Comparison of ENCODE assay signal across 9 mouse cellular contexts in the genomic region with DNA sequence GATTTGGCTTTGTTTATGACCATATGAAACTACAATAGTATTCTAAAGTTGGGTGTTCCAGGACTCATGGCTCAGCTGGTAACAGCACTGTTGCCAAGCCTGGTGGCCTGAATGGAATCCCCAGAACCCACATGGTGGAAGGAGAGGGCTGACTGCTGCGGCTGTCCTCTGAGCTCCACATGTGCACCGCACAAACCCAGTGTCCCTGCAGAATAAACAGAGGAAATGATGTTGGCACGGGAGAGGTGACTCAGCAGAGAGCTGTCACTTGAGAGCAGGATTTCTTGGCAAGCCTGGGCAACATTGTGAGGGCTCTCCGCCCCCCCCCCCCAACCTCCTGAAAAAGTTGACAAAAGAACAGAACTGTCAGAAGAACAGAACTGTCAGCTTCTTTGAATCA. TPM values are rescaled to one million over a fixed set of nuclear protein-coding genes. Genes with fewer than 3 reads are reported as not detected.
DNase-seq lines count a peak whose midpoint lies in the region; ATAC-seq lines count a peak whose summit lies in the region.
"Had no signal": no experiment of that assay in that cellular context is flagged by ENCODE, and none has a peak within 500 bp of the region (broad histone marks: within the 10 kb centered on the region; RNA-seq: fewer than 3 reads in every experiment).

No protein-coding gene starts in this region.

- H3K27me3 ChIP-seq in liver, embryonic 13.5 days = no peaks in the 10 kb centered on the region
- H3K27me3 ChIP-seq: hindbrain, embryonic 15.5 days had no signal

- no peak overlapping the region for H3K4me2 ChIP-seq in liver, embryonic 13.5 days
- H3K4me2 ChIP-seq: hindbrain, embryonic 15.5 days had no signal

- H3K9me3 ChIP-seq in liver, embryonic 13.5 days (replicated peaks) = no peaks in the 10 kb centered on the region
- H3K9me3 ChIP-seq: hindbrain, embryonic 15.5 days had no signal

- H3K27ac ChIP-seq in liver, embryonic 13.5 days = no peak overlapping the region; the same call in 1 of the 2 replicates
- H3K27ac ChIP-seq: hindbrain, embryonic 15.5 days had no signal

- H3K9ac ChIP-seq in liver, embryonic 13.5 days = no peak overlapping the region
- H3K9ac ChIP-seq: hindbrain, embryonic 15.5 days had no signal

- 21% methylated on average over 4 of the region's 4 CpGs for WGBS in liver, embryonic 13.5 days (ENCODE audit: insufficient replicate concordance)

- no peak overlapping the region for H3K4me3 ChIP-seq in liver, embryonic 13.5 days (replicated peaks)
- H3K4me3 ChIP-seq: hindbrain, embryonic 15.5 days had no signal

- peak; percentile 5 to 7 for DNase-seq in left cerebral cortex, adult 18-20 months (ENCODE audit: low spot score in 2 of 2)
- DNase-seq in left cerebral cortex, adult 9 months (ENCODE audit: low spot score in 2 of 2) = no peak
- DNase-seq in adipocyte (ENCODE audit: low spot score) = peak; percentile 75
- peak; percentile 24 for DNase-seq in gastrocnemius, postnatal 14 days
- no peak for DNase-seq in liver, embryonic 13.5 days
- no peak for DNase-seq in c-Kit-positive CD71-positive TER-119-positive erythroid progenitor cells, embryonic 14.5 days (ENCODE audit: low spot score)
- no peak for DNase-seq in layer of hippocampus, postnatal 10 days (ENCODE audit: low spot score in 2 of 2)

- ATAC-seq in liver, embryonic 13.5 days (ENCODE audit: low read depth) = 0 out of 2 replicates have a peak, but pooled peaks have one; percentile 31
- no peak for ATAC-seq in cerebellum, adult (ENCODE audit: insufficient number of reproducible peaks, low FRiP score, low TSS enrichment)

- peaks cover 29% of the 10 kb centered on the region for H3K4me1 ChIP-seq in liver, embryonic 13.5 days (replicated peaks)

- peaks cover 13% of the 10 kb centered on the region for H3K36me3 ChIP-seq in liver, embryonic 13.5 days

- intact Hi-C loops in gastrocnemius, postnatal 14 days (cut with DNase I; ENCODE audit: low total_unique reads) = no loop called here

RNA-seq across cellular contexts. Expression of a gene that starts 14.1 kb away (rescaled TPM):
- total RNA-seq in left cerebral cortex, adult 18-20 months (2021) = 10 to 100 TPM; 32.3 to 34.6 TPM
- total RNA-seq in gastrocnemius, postnatal 14 days (2021) = 10 to 100 TPM; 14.2 to 14.3 TPM
- polyA plus RNA-seq in liver, embryonic 13.5 days (2015; fragmentation: Nextera tagmentation; extraction: Ambion mirVana) = 15.0 and 20.9 TPM in 2 replicates
- total RNA-seq in layer of hippocampus, postnatal 10 days (2021) = 10 to 100 TPM; 16.3 to 23.3 TPM

Comparison
In these comparisons a context has a peak if more than half of its experiments do, and no peak if none do; other contexts are left out.
1. DNase-seq: peak in left cerebral cortex, adult 18-20 months (2 of 2), adipocyte (single experiment) and gastrocnemius, postnatal 14 days (single experiment); none in left cerebral cortex, adult 9 months (0 of 2), liver, embryonic 13.5 days (single experiment), c-Kit-positive CD71-positive TER-119-positive erythroid progenitor cells, embryonic 14.5 days (single experiment) and layer of hippocampus, postnatal 10 days (0 of 2).